Mouse (Mus musculus) limb, embryonic 11.5 days (tissue): ENCODE measurements around the gene Spns1. TPM values are rescaled to one million over a fixed set of nuclear protein-coding genes. Genes with fewer than 3 reads are reported as not detected.

Experiments
- ATAC-seq: fragments of 200-750 bp; cut with Nextera tagmentation; 2 replicates; pipeline ENCODE4 v1.8.0; 2017; ENCODE audit warnings: low read depth; ENCODE audit not compliant: insufficient number of reproducible peaks, low FRiP score, low TSS enrichment
- DNase-seq: peaks from one replicate; pipeline ENCODE4 v3.0.0-alpha.2; 2015; ENCODE audit warnings: low spot score
- H3K27ac ChIP-seq: fragments of 300-500 bp; sonication (generic); replicated peaks from 2 replicates; pipeline ENCODE4 v1.5.1; 2014; ENCODE audit warnings: low read depth, mild to moderate bottlenecking, low read length
- H3K27me3 ChIP-seq: fragments of 300-500 bp; sonication (generic); 2 replicates; pipeline ENCODE4 v1.6.1; 2014; ENCODE audit warnings: mild to moderate bottlenecking, low read length, mixed read lengths; ENCODE audit not compliant: control insufficient read depth, insufficient read depth
- H3K36me3 ChIP-seq: fragments of 300-500 bp; sonication (generic); 2 replicates; pipeline ENCODE4 v1.6.1; 2014; ENCODE audit warnings: mild to moderate bottlenecking, low read length, moderate library complexity, mixed read lengths; ENCODE audit not compliant: control insufficient read depth, insufficient read depth
- H3K4me1 ChIP-seq: fragments of 300-500 bp; sonication (generic); 2 replicates; pipeline ENCODE4 v1.6.1; 2014; ENCODE audit warnings: low read length, mixed read lengths; ENCODE audit not compliant: control insufficient read depth, insufficient read depth
- H3K4me2 ChIP-seq: fragments of 300-500 bp; sonication (generic); 2 replicates; pipeline ENCODE4 v1.6.1; 2014; ENCODE audit warnings: low read depth, mild to moderate bottlenecking, moderate library complexity; ENCODE audit not compliant: severe bottlenecking
- H3K4me3 ChIP-seq: fragments of 300-500 bp; sonication (generic); 2 replicates; pipeline ENCODE4 v1.5.1; 2014; ENCODE audit warnings: low read depth, low read length
- H3K9ac ChIP-seq: fragments of 300-500 bp; sonication (generic); 2 replicates; pipeline ENCODE4 v1.6.1; 2014; ENCODE audit warnings: mild to moderate bottlenecking, low read length
- H3K9me3 ChIP-seq: fragments of 300-500 bp; sonication (generic); 2 replicates; pipeline ENCODE4 v1.6.1; 2016; ENCODE audit warnings: low read length; ENCODE audit not compliant: control insufficient read depth
- WGBS: fragments of 180-500 bp; shearing (Covaris S2); extraction: QIAGEN DNeasy Blood & Tissue Kit; methylation state at CpG from one replicate; pipeline ENCODE4 v1.1.7; 2014; 5-methylcytosine and 5-hydroxymethylcytosine counted together
- polyA plus RNA-seq: library from polyadenylated mRNA; unstranded; fragments of >200 nt; fragmentation: Nextera tagmentation; extraction: Ambion mirVana; gene quantifications from 2 replicates; pipeline ENCODE4 v1.2.1, GENCODE M21; 2014

The Spns1 gene
- polyA plus RNA-seq, 1 experiment from 2014 or later, result 41.7 TPM

GRCm38 (mm10) chr7:126363038-126363437, 14.2 kb downstream of the Spns1 start:
- Histone ChIP-seq H3K36me3 (peaks cover 2% of the 10 kb centered on the region; the same call in 1 of the 2 replicates), H3K27me3 (no peaks in the 10 kb centered on the region), H3K9ac (no peak overlapping the region), H3K4me3 (no peak overlapping the region), H3K27ac (no peak overlapping the region), H3K9me3 (no peaks in the 10 kb centered on the region), H3K4me2 (no peak overlapping the region), H3K4me1 (no peaks in the 10 kb centered on the region)
- 86% methylated on average over 6 of the region's 6 CpGs for WGBS
- DNase-seq (no peak), ATAC-seq (no peak)

DNA sequence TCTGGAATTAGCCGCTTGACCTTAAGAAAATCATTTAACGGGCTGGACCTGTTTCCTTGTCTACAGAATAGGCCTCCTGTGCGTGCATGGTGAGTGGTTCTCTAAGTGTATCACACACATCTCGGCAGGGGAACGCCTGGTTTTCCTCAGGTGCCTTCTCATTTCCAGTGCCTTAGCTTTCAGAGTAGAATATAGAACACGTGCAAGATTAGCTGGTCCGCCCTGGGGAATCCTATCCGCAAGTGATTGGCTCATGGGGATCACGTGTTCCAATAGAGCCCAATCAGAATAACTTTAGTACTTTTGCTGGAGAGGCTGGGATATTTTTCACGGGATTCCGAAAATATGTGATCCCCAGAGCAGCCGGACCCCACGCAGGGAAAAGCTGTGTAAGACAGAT, 18.2 kb downstream of the Spns1 start:
- Histone ChIP-seq H3K4me2 (no peak overlapping the region), H3K9ac (no peak overlapping the region), H3K36me3 (no peaks in the 10 kb centered on the region; the same call in 1 of the 2 replicates), H3K27ac (no peak overlapping the region), H3K4me1 (no peaks in the 10 kb centered on the region), H3K4me3 (no peak overlapping the region), H3K9me3 (no peaks in the 10 kb centered on the region), H3K27me3 (no peaks in the 10 kb centered on the region)
- no peak for DNase-seq
- 81% methylated on average over 13 of the region's 13 CpGs for WGBS
- ATAC-seq, result no peak

- DNase-seq (no peak), ATAC-seq (no peak)
- Histone ChIP-seq H3K36me3 (no peaks in the 10 kb centered on the region), H3K27ac (no peak overlapping the region), H3K4me2 (no peak overlapping the region), H3K4me1 (no peaks in the 10 kb centered on the region), H3K4me3 (no peak overlapping the region), H3K9me3 (no peaks in the 10 kb centered on the region), H3K9ac (no peak overlapping the region), H3K27me3 (no peaks in the 10 kb centered on the region)
- 94% methylated on average over 9 of the region's 9 CpGs for WGBS
Observed at GRCm38 (mm10) chr7:126358413-126358812, 18.8 kb downstream of the Spns1 start.

DNA sequence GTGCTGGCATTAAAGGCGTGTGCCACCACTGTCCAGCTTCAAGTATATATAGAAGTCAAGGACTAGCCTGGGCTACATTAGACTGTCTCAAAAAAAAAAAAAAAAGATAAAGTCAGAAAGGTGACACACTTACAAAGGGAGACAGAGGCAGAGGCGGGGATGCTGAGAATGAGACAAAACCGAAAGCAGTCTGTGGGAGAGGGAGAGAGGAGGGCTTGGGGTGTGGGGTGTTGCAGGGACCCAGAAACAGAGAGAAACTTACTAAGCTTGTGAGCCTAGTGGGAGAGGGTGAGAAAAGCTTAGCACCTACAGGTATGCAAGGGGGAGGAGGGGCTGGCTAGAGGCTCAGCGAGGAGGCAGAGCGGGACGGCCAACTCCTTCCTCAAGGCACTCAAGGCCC, 19.4 kb downstream of the Spns1 start:
- Histone ChIP-seq H3K4me1 (no peaks in the 10 kb centered on the region), H3K27me3 (no peaks in the 10 kb centered on the region), H3K4me3 (no peak overlapping the region), H3K36me3 (no peaks in the 10 kb centered on the region), H3K9me3 (no peaks in the 10 kb centered on the region), H3K4me2 (no peak overlapping the region), H3K27ac (no peak overlapping the region), H3K9ac (no peak overlapping the region)
- ATAC-seq, result no peak
- DNase-seq, result no peak
- 86% methylated on average over 6 of the region's 6 CpGs for WGBS

DNA sequence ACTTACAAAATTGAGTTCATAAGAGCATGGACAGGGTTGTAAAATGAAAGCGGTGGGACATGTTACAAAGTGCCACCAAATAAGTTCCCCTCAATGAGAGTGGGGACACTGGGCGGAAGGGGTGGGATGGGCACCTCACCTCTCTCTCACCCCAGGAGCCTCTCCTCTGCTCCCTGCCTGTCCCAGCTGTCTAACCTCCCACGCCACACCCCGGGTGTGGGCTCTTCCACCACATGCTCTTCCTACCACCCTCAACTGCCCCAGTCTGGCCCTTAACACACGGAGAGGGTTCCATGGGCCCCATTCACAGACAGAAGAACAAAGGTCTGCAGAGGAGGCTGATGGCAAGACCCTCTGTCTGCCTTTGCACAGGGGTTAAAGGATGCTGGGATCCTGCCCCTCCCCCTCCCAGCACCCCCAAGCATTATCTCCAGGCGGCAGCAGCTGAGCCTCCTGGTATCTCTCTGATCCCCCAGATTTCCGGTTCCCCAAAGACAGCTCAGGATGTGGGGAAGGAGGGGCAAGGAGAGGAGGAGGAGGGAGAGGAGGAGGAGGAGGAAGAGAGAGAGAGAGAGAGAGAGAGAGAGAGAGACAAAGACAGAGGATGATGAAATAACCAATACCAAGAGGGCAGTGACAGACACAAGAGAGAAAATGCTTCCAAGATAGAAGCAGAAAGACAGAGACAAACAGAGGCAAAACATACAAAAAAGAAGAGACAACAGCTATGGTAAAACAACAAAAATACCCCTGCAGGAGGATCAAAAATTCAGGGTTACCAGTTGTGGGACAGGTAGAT, 20.3 kb downstream of the Spns1 start:
- no peak for ATAC-seq
- Histone ChIP-seq H3K27me3 (no peaks in the 10 kb centered on the region), H3K27ac (no peak overlapping the region), H3K9ac (no peak overlapping the region), H3K4me1 (no peaks in the 10 kb centered on the region), H3K9me3 (no peaks in the 10 kb centered on the region), H3K4me3 (no peak overlapping the region), H3K36me3 (no peaks in the 10 kb centered on the region), H3K4me2 (no peak overlapping the region)
- 52% methylated on average over 7 of the region's 7 CpGs for WGBS
- no peak for DNase-seq

DNA sequence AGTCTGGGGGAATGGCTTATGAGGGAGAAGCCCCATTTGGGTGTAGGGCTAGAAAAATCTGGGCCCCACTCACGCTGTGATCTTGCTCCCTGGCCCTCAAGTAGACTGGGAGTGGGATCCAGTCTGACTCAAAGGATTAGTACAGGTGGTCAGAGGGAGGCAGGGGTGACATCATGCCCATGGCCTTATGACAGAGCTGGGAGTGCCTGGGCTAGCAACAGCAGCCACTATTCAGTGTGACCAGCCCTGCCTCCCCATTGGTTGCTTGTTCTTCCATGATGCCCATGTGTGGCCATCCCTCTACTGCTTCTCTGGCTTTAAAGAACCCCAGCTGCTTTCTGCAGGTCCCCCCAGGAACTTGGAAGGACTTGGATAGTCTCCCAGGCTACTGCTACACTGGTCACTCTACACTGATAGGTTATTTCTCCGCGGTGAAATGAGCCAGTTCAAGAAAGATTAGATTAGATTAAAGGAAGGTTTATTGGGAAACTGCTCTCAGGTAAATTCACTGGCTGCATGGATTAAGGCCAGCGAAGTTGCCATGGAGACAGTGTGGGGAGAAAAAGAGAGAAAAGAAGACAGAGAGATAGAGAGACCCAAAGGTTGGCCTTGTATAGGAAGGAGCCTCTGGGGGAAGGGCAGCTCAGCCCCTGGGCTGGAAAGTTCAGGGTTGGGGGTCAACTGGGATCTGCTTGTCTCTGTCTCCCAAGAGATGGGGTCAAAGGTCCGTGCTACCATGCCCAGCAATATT, 21.2 kb downstream of the Spns1 start:
- no peaks in the 10 kb centered on the region for H3K27me3 ChIP-seq
- H3K4me1 ChIP-seq, result no peaks in the 10 kb centered on the region
- no peak overlapping the region for H3K4me2 ChIP-seq
- ATAC-seq (no peak), DNase-seq (no peak)
- H3K9ac ChIP-seq, result no peak overlapping the region
- no peak overlapping the region for H3K27ac ChIP-seq
- WGBS, result 60% methylated on average over 5 of the region's 5 CpGs
- H3K9me3 ChIP-seq, result no peaks in the 10 kb centered on the region
- no peaks in the 10 kb centered on the region for H3K36me3 ChIP-seq
- no peak overlapping the region for H3K4me3 ChIP-seq

DNA sequence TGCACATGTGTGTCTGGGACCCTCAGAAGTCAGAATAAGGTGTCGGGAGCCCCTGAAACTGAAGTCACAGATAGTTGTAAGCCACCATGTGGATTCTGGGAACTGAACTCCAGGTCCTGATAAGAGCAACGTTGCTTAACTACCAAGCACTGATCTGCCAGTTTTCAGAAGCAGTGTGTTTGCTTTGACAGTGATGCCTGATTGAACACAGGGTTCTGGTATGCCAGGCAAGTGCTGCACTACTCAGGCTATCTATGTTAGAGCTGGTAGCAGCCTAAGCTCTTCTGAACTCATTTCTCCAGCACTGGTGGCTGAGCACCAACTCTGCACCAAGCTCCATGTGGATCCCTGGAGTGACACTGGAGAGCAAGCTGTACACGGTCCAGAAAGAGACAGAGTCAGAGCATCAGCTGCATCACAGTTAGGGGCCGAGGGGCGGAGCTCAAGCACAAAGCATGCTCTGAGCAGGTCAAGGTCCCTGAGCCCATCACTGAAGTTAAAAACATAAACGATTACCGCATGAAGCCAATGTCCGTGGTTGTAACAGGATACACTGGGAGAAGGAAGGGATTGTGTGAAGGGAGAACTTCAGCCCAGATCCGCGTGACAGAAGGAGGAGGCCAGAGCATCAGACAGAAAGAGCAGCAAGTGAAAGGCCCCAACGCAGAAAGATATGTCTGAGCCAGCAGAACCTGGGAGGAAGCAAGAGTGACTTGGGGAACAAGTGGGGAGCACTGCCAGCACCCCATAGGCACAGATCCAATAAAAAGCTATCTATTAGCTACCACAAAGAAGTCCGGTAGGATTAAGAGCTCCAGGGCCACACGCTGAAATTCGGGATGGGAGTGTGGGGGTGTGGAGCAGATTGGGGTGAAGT, 22.3 kb downstream of the Spns1 start:
- H3K9ac ChIP-seq, result no peak overlapping the region
- no peaks in the 10 kb centered on the region for H3K4me1 ChIP-seq
- H3K4me2 ChIP-seq, result no peak overlapping the region
- H3K27ac ChIP-seq, result no peak overlapping the region
- 64% methylated on average over 14 of the region's 14 CpGs for WGBS
- ATAC-seq, result no peak
- H3K36me3 ChIP-seq, result no peaks in the 10 kb centered on the region
- no peak for DNase-seq
- no peak overlapping the region for H3K4me3 ChIP-seq
- H3K9me3 ChIP-seq, result no peaks in the 10 kb centered on the region
- no peaks in the 10 kb centered on the region for H3K27me3 ChIP-seq

DNA sequence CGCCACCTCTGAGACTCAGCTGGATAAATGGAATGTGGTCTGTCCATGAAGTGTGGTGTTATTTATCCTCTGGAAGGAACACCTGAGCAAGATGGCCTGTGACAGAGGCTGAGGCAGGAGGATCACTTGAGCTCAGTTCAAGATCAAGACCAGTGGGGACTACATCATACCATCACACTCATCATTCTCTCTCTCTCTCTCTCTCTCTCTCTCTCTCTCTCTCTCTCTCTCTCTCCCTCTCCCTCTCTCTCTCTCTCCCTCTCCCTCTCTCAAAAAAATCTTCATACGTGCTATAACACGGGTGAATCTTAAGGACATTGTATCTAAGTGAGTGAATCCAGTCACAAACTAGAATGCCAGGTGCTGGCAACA, 23.3 kb downstream of the Spns1 start:
- Histone ChIP-seq H3K9ac (no peak overlapping the region), H3K27ac (no peak overlapping the region), H3K27me3 (no peaks in the 10 kb centered on the region), H3K36me3 (no peaks in the 10 kb centered on the region), H3K4me2 (no peak overlapping the region), H3K4me1 (no peaks in the 10 kb centered on the region), H3K4me3 (no peak overlapping the region), H3K9me3 (no peaks in the 10 kb centered on the region)
- ATAC-seq (no peak), DNase-seq (no peak)
- 90% methylated on average over 3 of the region's 3 CpGs for WGBS
